Mouse (Mus musculus) ovary, adult 18-20 months (tissue): ENCODE data around the gene Clasrp.
"Not testable (repeated sequence)": the region's sequence is repeated elsewhere in the genome, so short reads cannot be mapped to it uniquely, and the experiment has no call there.

Experiments
- DNase-seq: peaks from one replicate; pipeline ENCODE4 v3.0.0; 2022; ENCODE audit warnings: low spot score, mixed read lengths

Clasrp gene

GRCm38 (mm10) chr7:19609641-19610332 is 5.5 kb upstream of the Clasrp start:
- no peak for DNase-seq

- no peak for DNase-seq
Measured at GRCm38 (mm10) chr7:19607291-19607690, 3.0 kb upstream of the Clasrp start.

GRCm38 (mm10) chr7:19604606-19605214 is 424 bp upstream of the Clasrp start:
- not testable (repeated sequence) for DNase-seq

GRCm38 (mm10) chr7:19603055-19603454 is 1.2 kb downstream of the Clasrp start:
- no peak for DNase-seq

GRCm38 (mm10) chr7:19600562-19600961 is 3.7 kb downstream of the Clasrp start:
- no peak for DNase-seq

- DNase-seq: no peak
Measured at GRCm38 (mm10) chr7:19593061-19593730, 11.1 kb downstream of the Clasrp start.

- peak; percentile 47 for DNase-seq
Measured at GRCm38 (mm10) chr7:19589917-19590316, 14.4 kb downstream of the Clasrp start.

- no peak for DNase-seq
Measured at GRCm38 (mm10) chr7:19589207-19589606, 15.1 kb downstream of the Clasrp start.

GRCm38 (mm10) chr7:19586269-19586668 is 18.0 kb downstream of the Clasrp start:
- no peak for DNase-seq

- no peak for DNase-seq
Measured at GRCm38 (mm10) chr7:19580634-19581033, 23.7 kb downstream of the Clasrp start.

- no peak for DNase-seq
Measured at GRCm38 (mm10) chr7:19579751-19580150, 24.5 kb downstream of the Clasrp start.

GRCm38 (mm10) chr7:19578436-19578835 is 25.9 kb downstream of the Clasrp start:
- no peak for DNase-seq

- no peak for DNase-seq
Measured at GRCm38 (mm10) chr7:19577877-19578414, 26.3 kb downstream of the Clasrp start.

GRCm38 (mm10) chr7:19577141-19577852 is 27.0 kb downstream of the Clasrp start, which contains the start of the genes Zfp296 and Gemin7:
Gene Zfp296, plus strand, starts transcription at chr7:19577287.
Gene Gemin7, minus strand, starts transcription at chr7:19577595.
- no peak for DNase-seq

GRCm38 (mm10) chr7:19575559-19575958 is 28.7 kb downstream of the Clasrp start:
- DNase-seq: no peak

- DNase-seq: no peak
Measured at GRCm38 (mm10) chr7:19573776-19574140, 30.5 kb downstream of the Clasrp start.

- DNase-seq: peak; percentile 57
Measured at GRCm38 (mm10) chr7:19572926-19573775, 31.1 kb downstream of the Clasrp start.

GRCm38 (mm10) chr7:19569647-19570046 is 34.6 kb downstream of the Clasrp start:
- no peak for DNase-seq

GRCm38 (mm10) chr7:19567426-19567825 is 36.9 kb downstream of the Clasrp start:
- DNase-seq: no peak

GRCm38 (mm10) chr7:19565803-19566202 is 38.5 kb downstream of the Clasrp start:
- no peak for DNase-seq

GRCm38 (mm10) chr7:19564455-19564854 is 39.8 kb downstream of the Clasrp start:
- no peak for DNase-seq
